Mouse (Mus musculus): ENCODE results near the gene Prep.
"Not testable (repeated sequence)": the region's sequence is repeated elsewhere in the genome, so short reads cannot be mapped to it uniquely, and the experiment has no call there.

Prep gene

GRCm38 (mm10) chr10:45121637-45122036, 54.6 kb downstream of the Prep start:
- no peak for DNase-seq

DNA sequence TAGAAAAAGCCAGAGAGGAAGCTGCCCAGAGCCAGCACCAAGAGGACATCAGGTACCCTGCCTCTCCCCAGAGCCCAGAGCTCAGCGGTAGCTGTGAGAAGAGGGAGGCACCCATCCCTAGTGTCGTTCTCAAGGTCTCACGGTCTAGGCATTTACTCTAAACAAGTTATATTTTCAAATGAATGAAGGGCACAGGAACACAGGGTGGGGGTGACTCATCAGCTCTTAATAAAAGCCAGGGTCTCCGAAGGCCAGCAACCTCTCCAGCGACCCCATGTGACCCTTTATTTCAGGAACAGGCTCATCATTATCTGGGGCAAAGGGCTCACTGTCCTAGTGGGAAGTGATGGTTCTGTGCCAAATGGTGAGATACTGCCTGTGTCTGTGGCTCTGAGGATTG, 55.5 kb downstream of the Prep start:
- no peak for DNase-seq

GRCm38 (mm10) chr10:45123011-45123410, 56.0 kb downstream of the Prep start:
- DNase-seq: no peak

DNA sequence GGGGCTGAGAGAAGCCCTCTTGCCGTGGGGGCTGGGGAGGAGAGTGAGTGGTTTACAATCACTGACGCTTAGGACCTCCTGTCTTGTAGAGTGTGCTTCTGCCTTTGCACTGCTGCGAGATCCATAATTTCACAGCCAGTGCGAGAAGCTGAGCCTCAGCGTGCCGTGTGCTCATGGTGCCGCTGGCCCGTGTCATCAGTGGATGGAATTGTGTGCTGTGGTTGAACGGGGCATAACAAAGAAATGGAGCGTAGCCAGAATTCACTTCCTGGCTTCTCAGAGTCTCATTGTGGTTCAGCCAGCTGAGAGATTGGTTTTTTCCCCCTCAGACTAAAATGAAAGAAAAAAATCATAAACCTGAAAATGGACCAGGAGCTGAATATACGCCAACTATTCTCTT, 62.1 kb downstream of the Prep start:
- DNase-seq: no peak

GRCm38 (mm10) chr10:45130004-45130403, 63.0 kb downstream of the Prep start:
- DNase-seq: no peak

- DNase-seq: peak; percentile 30
Measured at GRCm38 (mm10) chr10:45132371-45132770, 65.4 kb downstream of the Prep start.

- peak; percentile 26 for DNase-seq
Measured at GRCm38 (mm10) chr10:45136806-45137205, 69.8 kb downstream of the Prep start.

- no peak for DNase-seq
Measured at GRCm38 (mm10) chr10:45139910-45140309, 72.9 kb downstream of the Prep start.

GRCm38 (mm10) chr10:45140474-45141212, 73.6 kb downstream of the Prep start:
- DNase-seq: no peak

- no peak for DNase-seq
Measured at GRCm38 (mm10) chr10:45142359-45142758, 75.4 kb downstream of the Prep start.

- DNase-seq: no peak
Measured at GRCm38 (mm10) chr10:45144038-45144817, 77.2 kb downstream of the Prep start.

DNA sequence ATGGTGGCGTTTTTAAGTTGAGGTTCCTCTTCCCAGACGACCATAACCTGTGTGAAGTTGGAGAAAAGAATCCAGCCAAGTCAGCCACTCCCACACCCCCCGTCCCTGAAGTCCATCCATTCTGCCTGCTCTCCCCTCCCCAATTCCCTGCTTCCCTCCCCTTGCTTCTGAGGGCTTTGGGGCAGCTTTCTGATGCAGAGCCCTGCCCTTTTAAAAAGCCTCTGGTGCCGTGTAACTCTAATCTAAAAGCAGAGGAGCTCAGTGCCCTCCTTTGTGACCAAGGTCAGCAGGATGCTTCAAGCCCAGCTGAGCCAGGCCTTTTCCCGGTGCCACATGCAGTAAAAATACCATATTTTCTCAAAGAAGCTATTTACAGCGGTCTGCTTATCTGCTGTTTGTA, 79.8 kb downstream of the Prep start:
- DNase-seq: no peak

DNA sequence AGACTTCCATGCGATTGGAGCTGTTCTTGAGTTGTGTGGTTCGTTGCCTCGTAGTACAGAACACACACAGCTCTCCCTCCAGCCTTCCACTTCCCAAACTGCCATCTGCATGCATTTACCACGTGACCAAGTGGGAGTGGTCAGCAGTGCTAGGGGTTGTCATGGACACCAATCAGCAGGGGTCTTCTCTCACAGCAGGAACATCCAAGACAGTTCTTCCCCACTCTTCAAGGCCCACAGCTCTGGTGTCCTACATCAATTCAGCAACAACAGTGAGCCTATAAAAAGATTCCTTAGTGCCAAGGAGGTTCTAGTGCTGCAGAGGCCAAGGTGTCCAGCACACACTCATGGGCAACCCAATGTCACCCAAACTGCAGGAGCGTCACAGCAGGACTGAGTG, 84.1 kb downstream of the Prep start:
- DNase-seq: no peak

- no peak for DNase-seq
Measured at GRCm38 (mm10) chr10:45151771-45152692, 85.0 kb downstream of the Prep start.

DNA sequence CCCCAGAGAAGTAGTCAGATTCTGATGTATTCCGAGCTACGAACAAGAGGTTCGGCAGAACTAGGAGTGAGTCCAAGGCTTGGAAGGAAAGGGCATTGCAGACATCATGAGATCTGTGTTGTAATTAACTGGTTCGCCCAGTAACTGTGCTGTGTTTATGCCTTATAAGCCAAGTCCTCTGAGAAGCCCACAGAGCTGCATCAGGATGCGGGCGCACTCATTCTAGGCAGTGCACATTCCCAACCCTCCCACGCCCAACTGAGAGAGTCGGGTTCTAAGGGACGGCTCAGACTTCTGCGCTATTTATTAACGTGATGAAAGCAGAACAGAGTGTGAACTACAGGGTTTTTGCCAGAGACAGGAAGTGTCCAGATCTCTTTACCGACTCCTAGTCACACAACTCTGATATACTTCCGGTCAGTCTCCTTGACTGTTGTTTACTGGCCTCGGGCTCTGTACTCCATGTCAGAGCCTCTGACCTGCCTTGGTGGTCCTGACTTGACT, 87.6 kb downstream of the Prep start:
- DNase-seq: no peak

DNA sequence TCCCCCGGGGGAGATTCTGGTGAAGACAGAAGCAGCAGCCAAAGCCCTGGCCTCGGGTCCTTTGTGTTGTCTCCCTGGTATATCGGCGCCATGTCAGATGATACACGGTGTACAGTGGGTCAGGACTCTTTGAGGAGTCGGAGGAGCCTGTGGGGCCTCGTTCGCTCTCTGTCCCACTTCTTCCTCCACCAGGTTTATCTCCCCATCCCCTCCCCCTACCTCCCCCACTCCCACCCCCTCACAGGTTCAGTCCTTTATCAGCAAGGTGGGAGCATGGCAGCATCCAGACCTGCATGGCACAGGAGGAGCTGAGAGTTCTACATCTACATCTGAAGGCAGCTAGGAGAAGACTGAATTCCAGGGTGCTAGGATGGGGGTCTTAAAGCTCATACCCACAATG, 98.8 kb downstream of the Prep start:
- no peak for DNase-seq

DNA sequence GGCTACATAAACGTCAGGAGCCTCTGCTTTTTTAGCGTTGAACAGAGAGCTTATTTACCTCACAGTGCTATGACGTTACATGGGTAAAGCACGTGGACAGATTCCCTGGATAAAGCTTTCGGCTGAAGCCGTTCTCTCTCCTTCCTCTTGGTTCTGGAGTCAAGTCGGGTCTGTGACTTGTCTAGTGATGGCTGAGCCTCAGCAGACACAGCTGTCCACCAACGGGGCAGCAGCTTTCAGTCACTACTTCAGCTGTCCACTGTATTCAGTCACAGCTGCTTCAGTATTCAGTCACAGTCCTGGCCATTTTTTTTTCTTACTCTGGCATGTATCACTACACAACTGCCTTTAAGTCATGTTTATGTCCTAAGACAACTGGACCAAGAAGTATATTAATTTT, 106.9 kb downstream of the Prep start:
- no peak for DNase-seq

DNA sequence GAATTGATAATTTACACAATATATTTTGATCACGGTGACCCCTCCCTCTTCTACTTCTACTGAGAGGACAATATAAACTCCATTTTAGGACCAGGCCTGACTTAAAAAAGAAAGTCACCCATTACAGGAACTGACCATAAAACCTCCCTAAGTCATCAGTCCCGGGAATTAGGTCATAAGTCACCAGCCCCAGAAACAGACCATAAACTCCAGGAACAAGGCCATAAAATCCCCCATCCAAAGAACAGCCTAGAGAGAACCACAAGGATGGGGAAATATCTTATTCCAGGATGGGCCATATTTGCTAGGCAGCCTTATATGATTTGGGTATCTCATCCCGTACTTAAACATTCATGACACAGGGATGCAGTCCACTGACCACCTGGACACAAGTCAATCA, 107.3 kb downstream of the Prep start:
- DNase-seq: no peak

DNA sequence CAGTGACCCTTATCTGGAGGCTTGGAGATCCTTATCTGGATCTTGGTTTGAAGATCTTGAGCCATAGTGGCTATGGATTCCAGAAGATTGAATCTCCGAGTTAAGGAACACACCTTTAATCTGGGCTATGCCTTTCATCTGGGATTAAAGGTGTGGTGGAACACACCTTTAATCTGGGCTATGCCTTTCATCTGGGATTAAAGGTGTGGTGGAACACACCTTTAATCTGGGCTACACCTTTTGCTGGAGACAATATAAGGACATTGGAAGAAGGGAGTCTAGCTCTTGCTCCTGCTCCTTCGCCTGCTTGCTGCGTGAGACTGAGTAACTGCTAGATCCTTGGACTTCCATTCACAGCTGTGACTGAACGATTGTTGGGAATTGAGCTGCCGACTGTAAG, 110.8 kb downstream of the Prep start, which contains the start of gene Popdc3:
Gene Popdc3, plus strand, starts transcription at position 301 of the 400 bp plus-strand sequence.
- DNase-seq: not testable (repeated sequence)

DNA sequence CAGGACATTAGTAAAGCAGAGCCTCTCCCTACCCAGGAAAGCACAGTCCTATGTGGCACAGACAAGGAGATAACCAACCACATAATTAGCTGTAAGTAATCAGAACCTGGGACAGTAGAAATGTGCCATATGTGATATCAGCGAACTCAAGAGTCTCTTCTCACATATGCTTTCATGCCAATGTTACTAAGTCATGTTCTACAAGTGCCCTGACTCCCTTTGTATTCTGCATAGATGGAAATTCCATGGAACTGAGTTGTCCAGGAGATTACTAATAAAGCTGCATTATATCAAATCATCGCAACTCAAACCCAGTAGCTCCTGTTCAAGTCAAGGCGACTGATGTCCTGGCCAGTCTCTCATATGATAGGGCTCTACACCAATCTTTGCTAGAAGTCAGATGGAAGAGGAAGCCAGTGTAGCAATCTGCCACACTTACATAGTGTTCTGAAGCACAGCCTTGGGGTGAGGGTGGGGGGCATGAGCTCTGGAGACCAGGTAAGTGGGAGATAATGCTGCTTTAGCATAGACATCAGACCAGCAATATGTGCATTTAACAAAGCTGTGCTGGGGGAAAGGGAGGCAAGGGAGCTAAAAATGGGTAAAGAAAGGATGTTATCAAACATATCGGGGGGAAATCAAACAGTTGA, 113.8 kb downstream of the Prep start:
- no peak for DNase-seq

GRCm38 (mm10) chr10:45181344-45181743, 114.3 kb downstream of the Prep start:
- DNase-seq: no peak

GRCm38 (mm10) chr10:45185457-45185856, 118.5 kb downstream of the Prep start:
- DNase-seq: no peak

All from right cerebral cortex, postnatal 4 days (tissue).